Mouse (Mus musculus): Measurements from ENCODE around the gene Ahcyl1.

The Ahcyl1 gene

DNA sequence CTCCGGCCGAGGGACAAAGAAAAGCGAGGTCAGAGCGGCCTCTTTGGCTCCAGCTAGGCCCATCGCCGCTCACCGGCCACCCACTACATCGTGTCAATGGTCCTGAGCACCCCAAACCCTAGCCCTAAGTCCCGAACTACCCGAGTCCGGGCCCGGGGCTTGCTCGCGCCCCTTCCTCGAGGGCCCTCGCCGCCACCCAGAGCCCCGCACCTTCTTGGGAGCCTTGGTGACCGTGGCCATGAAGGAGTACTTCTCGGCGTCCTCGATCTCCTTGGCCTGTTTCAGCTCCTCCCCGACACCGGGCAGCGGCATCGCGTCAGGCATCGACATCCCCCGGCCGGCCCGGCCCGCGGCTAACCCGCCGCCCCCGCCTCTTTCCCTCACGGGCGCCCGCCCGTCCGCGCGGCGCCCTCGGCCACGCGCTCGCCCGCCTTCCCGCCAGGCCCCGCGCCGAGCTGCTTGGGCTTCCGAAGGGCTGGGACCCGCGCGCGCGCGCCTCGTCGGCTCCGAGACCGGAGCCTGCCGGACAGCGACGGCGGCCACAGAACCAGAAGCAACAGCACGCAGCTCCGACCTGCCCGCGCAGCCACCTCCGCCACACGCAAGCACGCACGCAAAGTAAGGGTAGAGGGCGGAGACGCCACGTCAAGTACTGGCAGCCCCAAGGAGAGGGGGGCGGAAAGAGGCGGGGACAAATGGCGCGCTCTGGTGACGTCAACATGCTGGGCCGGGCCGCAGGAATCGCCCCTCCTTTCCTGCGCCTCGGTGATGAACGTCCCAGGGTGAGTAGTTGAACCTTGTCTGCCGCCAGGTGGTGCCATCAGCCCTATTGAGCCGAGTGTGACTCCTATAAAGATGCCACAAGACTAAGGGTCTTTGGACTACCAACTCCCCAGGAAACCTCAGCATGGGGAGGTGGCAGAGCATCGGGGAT, at the start of gene Ahcyl1:
Gene Ahcyl1, minus strand, starts transcription at position 613 of the 934 bp plus-strand sequence.
- DNase-seq (ENCODE audit: low read depth, low spot score), result peak; percentile 98

DNA sequence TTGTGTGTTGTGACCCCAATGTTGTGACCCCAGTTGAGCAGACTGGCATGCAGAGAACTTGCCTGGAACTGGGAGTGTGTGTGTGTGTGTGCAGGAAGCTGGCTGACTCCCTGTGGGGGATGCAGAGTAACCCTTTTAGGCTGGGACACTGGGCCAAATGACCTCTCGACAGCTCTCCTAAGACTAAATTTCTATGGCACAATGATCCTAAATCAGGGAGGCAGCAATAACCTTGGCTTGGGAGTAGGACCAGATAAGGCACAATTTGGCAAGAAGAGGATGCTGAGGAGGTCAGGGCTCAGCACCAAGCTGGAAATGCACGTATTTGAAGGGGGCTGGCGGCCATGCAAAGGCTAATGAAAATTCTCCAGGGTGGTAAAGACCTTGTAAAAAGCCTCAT, 49.7 kb upstream of the Ahcyl1 start:
- no peak for DNase-seq (ENCODE audit: low read depth, low spot score)

DNA sequence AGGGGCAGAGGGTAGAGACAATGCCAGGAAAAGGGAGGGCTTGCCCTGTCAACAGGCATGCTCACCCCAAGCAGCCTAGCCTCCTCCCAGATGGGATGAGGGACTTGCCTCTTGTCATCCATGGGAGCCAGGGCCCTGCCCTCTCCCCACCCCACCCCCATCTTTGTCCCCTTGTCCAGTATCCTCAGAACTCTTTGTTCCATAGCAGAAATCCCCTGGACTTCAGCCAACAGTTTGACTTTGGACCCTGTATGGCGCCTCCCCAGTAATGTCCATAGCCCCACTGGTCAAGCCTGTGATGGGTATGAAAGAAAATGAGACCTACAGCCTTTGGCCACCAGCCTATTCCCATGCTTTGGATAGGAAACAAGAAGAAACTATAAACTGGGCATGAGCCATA, 47.3 kb upstream of the Ahcyl1 start:
- no peak for DNase-seq (ENCODE audit: low read depth, low spot score)

DNA sequence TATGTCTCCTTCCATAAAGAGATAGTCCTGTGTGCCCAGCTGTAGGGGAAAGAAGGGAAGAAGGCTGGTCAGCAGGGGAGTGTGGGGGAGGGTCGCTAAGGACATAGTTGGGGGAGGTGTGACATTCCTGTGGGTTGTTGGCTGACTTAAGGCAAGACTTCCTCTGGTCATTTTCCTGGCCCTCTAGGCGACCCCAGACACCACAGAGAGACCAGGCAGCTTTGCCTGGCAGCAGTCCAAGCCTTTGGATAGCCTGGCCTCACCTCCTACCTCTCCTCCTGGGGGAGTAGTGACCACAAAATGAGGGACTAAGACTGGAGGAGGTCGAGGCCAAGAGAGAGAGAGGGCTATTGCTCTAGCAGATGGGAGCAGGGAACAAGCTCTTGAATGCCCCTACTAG, 46.7 kb upstream of the Ahcyl1 start:
- DNase-seq (ENCODE audit: low read depth, low spot score), result no peak

DNA sequence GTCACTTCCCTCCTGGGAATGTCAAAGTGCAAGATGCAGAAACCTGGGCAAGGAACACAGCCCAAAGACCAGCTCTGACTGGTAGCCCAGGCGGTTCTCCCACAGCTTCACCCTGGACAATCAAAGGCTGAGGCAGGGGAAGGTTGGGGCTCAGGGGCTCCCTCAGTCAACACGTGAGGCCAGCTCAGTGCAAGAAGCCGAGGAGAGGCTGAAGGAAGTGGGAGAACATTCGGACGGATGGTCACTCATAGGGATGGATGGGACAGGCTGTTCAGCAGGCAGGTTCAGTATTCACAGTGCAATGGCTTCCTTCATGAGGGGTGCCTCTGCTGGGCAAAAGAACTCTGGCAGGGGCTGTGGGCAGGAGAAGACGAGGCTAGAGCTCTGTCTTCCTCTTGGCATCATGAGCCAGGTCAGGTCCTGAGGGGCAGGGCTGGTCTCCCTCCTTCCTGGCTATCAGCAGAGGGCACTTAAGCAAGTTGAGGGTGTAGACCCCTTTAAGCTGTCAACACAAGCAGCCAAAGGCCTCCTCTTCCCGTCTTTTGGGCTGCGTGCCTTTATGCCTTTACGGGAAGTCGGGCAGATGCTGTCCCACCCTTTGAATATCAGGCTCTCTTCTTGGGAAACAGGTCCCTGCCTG, 45.8 kb upstream of the Ahcyl1 start:
- no peak for DNase-seq (ENCODE audit: low read depth, low spot score)

DNA sequence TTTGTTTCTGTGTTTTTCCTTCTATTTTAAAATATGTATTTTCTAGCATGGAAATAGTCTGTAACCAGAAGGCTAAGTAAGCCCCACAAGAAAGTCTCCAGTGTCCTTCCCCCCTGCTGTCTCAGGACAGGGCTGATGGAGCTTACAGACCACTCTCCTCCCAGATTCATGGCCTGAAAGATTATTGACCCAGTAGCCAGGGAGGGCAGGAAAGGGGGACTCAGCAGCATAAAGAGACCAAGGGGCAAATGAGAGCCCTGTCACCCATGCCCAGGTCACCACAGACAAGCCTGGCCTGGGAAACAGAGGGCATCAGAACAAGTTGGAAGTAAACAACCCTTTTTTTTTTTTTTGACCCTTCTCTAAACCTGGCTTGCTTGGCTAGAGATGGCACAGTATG, 45.0 kb upstream of the Ahcyl1 start:
- no peak for DNase-seq (ENCODE audit: low read depth, low spot score)

DNA sequence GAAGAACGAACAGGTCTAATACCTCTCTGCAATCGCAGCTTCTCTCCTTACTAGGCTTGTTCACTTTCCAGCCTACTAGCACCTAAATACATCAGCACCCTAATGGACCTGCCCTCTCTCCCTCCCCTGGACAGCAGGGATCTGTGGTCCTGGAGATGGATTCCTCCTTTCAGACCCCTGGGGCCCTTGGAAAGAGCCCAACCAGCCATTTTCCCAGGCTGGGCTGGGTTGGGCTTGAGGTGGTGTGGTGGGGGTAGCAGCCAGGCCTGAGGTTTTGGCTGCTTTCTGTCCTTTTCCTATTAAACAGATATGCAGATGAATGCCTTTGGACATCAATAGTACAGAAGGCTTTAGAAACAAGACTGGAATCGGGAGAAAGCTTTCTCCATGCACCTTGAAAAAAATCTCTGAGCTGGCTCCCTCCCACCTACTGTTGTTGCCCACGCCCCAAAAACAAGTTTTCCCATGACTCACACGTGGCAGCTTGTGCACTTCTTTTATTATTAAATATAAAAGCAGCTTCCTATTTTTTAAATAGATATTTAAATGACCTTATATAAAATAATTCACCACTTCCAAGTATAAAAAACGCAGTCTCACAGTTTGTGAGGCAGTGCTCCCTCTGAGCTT, 44.3 kb upstream of the Ahcyl1 start:
- DNase-seq (ENCODE audit: low read depth, low spot score), result peak; percentile 87

DNA sequence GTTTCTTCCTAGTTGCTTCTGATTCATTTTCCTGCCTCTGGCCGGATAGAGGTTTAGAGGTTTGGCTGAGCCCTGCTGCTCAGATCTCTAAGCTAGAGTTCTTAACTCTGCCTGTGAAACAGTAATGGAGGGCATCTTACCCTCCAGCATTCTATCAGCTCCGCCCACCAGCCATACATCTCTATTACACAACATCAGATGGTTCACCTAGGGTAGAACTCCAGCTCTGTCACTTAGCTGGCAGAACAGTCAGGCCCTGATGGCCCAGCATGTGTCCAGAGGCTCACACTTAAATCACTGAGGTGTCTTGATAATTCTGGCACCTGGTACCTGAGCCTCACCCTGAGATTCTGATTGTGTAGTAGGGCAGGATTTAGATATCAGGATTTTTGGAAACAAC, 43.6 kb upstream of the Ahcyl1 start:
- peak; percentile 11 for DNase-seq (ENCODE audit: low read depth, low spot score)

DNA sequence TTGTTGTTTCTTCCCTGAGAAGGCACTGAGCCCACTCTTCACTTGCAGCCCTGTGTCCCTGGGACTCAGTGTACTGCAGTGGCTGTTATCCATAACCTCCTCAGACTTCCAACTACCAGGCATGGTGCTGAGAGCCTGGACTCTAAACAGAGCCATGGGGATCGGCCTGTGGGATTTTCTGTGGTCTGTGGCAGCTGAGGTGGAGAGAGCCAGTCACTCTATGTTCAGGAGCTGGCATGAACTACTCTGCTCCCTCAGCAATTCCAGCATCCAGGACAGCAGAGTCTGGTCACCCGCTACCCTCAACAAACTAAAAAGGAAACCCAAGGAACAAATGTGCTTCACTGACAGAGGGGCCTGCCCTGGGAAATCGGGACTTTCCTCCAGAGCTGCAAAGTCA, 43.1 kb upstream of the Ahcyl1 start:
- DNase-seq (ENCODE audit: low read depth, low spot score), result no peak

DNA sequence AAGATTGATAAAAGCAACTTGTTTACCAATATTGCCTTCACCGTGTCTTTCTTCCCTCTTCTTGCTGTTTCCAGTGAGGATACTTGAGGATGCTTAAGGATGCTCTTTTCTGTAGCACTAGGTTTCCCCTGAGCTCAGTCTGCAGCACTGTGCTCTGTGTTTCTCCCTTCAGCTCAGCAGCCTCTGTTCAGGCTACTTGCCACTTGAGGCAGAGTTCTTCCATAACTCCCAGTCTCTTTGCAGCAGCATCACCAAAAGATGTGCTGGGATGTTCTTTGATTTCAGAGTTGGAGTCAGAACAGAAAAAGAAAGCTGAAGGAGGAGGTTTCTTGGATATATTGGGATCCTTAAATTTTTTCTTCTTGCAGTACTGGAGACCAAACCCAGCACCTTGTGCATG, 42.3 kb upstream of the Ahcyl1 start:
- DNase-seq (ENCODE audit: low read depth, low spot score), result no peak

DNA sequence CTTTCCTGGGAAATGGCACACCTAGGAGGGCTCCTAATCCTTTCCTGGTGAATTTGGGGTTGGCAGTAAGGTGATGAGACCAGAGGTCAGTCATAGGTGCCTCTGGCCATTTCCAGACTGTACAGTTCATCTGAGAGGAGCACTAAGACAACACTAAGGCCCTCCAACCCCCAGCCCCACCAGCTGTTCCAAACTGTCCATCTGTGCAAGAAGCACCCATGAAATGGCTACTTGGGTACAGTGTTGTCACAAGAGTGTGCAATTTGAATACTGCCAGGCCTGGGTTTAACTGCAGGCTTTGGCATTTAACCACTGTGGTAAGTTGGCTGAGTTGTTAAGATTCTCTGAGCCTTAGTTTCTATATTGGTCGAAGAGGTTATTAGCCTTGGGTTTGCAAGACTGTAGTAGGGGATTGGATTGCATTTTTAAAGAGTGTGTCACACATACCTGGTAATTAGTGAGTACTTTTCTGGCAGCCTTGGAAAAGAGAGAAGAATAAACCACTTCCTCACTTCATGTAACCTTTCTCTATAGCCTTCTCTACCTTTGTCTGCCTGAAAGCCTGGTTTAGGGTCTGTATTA, 41.3 kb upstream of the Ahcyl1 start:
- DNase-seq (ENCODE audit: low read depth, low spot score), result no peak

DNA sequence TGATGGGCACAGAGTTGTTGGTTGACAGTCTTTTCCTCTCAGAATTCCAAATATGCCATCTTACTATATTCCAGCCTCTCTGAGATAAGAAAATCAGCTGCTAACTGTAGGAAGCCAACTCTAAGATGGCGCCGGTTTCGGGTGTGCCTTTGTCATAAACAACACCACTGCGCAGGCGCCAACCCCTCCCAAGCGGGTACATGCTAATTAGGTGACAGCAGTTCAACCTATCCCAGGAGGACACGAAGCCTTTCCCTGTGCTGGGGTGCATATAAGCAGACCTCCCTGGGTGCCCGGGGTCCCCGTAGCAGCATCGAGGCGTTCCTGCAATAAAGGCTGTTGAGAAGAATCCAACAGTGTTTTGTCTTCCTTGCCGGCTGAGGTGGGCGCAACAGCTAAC, 39.3 kb upstream of the Ahcyl1 start:
- DNase-seq (ENCODE audit: low read depth, low spot score), result peak; percentile 16

DNA sequence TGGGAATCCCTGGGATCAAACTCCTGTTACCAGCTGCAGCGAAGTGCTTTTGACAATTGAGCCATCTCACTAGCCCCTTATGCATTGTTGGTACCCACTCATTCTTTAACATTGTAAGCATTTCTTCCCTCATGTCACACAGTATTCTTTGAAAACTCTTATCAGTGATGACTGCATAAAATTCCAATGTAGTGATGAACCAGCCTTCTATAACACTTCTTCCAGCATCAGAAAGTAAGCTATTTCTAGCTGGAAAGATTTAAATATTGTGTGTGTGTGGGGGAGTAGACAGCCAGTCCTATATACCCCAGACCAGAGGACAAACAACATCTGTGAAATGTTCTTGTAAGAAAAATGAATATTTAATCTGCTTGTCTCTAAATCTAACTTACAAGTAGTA, 37.0 kb upstream of the Ahcyl1 start:
- no peak for DNase-seq (ENCODE audit: low read depth, low spot score)

DNA sequence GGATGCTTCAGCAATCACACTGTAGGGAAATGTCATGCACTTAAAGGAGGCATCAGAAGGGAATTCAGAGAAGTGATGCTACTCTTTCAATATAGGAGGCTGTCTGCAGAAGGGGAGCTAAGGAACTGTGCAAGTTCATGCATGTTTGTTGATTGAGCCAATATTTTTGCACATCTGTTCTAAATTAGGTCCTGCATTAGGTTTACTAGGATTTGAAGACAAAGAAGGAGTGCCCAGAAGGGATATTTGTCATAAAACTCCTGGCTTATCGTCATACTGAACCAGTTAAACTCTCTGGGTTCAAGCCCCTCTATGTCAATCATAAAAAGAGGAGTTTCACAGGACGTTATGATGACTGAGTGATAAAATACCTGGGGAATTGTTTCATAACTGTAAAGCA, 33.9 kb upstream of the Ahcyl1 start:
- no peak for DNase-seq (ENCODE audit: low read depth, low spot score)

DNA sequence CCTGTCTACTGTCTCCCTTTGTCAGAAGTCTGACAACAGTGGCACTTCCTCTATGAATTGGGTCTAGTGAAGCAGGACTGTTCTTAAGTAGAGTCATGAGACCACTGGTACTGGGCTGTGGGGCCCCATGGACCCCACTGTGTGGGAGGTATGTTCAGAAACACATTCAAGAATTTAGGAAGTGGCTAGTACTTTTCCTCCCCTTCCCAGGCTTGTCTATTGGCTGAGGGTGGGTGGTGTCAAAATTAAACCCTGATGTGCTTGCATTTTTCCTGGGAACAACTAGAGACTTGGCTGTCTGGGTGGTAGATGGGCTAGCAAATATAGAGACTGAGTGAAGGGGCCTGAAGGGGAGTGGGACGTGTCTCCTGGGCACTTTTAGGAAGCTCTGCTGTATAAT, 32.1 kb upstream of the Ahcyl1 start:
- DNase-seq (ENCODE audit: low read depth, low spot score), result no peak

DNA sequence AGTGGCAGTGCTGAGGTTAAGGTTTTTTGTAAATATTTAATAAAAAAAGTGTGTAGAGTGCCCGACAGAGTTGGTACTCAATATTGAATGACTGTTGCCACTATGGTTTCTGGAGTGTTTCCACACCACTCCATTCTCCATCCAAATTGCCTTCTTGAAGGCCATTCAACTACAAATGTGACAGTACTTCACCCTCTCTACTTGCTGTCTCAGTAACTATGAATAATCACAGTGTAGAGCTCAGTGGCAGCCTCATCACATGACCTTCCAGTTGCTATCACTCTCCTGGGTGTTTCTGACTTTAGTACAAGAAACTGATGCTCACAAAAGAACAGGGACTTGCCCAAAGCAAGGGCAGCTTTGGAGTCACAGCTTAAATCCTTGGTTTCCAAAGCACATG, 19.6 kb upstream of the Ahcyl1 start:
- no peak for DNase-seq (ENCODE audit: low read depth, low spot score)

DNA sequence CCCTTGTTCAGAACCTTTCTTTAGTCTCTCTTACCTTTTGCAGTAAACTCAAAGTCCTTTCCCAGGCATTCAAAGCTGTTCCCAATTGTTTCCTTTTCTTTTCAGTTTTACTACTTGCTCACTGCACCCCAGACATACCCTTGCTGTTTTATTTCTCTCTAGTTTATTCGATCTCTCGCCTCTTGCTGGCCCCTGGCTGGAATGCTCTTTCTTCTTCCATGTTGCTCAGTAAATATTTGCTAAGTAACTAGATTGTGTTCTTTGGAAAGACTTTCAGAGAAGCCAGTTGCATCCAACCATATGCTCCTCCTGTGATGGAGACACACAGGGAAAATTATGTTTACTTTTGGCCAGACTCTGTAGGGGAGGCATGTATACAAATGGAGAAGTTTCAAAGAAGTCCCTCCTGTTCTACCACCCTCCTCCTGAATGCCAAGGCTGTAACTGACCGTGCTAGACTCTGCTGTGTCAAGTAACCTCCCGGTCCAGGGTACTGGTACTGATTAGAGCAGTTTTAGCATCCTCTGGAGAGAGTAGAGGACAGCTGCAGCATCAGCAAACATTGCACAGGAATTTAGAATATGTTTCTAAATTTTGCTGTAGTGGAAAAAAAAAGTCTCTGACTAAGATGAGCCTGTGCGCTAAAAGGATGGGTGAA, 18.0 kb upstream of the Ahcyl1 start:
- DNase-seq (ENCODE audit: low read depth, low spot score), result no peak

DNA sequence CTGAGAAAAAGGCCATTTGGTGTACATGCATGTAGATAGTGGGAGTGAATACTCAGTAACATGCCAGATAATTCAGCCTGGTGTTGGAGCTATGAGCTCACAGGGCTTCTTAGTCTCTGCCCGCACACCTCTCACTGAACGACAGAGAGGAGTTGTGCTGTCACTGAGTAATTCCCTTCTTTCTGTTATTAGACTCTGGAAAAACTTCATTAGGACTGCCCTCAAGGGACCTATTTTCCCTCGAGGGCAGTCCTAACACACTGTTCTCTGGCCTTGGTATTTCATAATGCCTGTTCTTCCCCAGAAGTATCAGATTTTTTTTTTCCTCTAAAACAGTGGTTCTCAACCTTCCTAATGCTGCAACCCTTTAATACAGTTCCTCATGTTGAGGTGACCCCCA, 15.7 kb upstream of the Ahcyl1 start:
- no peak for DNase-seq (ENCODE audit: low read depth, low spot score)

DNA sequence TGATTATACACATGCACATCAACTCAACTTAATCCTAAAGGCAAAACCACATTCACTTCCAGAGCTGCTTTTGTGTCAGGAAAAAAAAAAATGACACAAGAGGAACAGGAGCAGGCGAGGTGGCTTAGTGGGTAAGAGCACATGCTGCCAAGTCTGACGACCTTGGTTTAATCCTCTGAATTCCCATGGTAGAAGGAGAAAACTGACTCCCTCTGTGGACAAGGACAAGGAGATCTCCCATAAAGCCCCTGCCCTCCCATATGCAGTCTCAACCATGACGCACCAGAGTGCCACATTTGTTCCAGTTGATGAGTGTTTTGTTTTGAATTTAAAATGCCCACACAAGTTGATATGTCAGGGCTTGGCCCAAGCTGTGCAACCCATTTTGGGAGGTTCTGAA, 12.8 kb upstream of the Ahcyl1 start:
- DNase-seq (ENCODE audit: low read depth, low spot score), result no peak

DNA sequence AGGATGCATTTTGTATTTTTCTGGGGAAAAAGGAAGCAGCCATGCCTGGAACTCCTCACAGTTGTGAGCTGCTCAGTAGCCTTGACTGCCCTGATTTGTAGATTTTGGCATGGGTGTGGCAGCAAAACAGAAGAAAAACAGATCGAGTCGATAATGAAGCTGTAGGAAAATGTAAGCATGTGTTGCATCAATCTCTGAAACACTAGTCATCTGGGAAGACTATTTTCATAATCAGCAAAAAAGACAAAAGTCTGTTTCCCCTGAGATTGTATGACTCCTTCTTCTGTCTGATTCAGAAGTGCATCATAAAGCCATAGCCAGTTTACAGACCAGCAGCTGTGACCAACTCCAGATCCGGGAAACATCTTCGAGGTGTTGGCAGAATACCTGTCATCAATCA, 10.9 kb upstream of the Ahcyl1 start:
- DNase-seq (ENCODE audit: low read depth, low spot score), result no peak

DNA sequence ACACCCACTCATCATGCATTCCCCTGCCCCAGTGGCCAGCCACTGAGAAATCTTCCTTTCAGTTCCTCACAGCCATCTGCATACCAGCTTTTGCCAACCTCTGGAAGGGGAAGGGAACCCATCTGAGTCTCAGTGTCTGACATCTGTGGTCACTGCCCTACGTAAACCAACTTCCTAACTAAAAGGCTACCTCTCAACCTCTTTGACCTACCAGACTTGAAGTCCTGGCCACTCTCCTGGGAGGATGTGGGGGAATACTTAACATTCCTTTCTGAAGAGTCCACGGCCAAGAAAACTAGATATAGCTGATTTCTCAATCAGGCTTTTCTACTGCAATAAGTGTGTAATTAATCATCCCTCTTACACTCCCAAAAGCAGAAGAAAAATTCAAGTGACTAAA, 9.8 kb upstream of the Ahcyl1 start:
- no peak for DNase-seq (ENCODE audit: low read depth, low spot score)

DNA sequence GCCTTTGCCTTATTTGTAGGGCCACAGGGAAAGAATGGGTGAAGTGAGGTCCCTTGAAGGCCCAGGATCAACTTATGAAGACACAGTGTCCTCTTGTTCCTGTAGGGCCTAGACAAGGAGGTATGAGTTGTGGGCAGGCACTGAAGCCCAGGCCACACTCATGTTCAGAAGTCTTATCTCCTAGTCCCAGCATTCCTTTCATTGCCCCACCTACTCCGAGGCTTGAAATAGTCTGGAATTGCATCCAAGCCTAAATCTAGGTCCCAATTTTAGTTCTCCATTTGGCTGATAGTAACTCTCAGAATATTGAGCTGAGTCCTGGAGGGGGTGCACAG, 8.0 kb upstream of the Ahcyl1 start:
- DNase-seq (ENCODE audit: low read depth, low spot score), result no peak

Data from ES-CJ7 (cell line).